Mouse (Mus musculus): ENCODE measurements at regions not wholly inside any gene's neighbourhood (a gene's known extent, or its start where the extent isn't known, plus 50 kb on each side); places are given as distances from the start of the nearest gene placed in this dataset.

- DNase-seq: no peak
Observed at GRCm38 (mm10) chr13:92911660-92912284, 67.2 kb downstream of the Mtx3 start.

- no peak for DNase-seq
Observed at GRCm38 (mm10) chr13:92912661-92913060, 68.1 kb downstream of the Mtx3 start.

- DNase-seq: peak; percentile 44
Observed at GRCm38 (mm10) chr13:92914631-92915030, 70.1 kb downstream of the Mtx3 start.

GRCm38 (mm10) chr13:92915221-92915839, 70.8 kb downstream of the Mtx3 start:
- DNase-seq: peak; percentile 93

GRCm38 (mm10) chr13:92915948-92916710, 71.6 kb downstream of the Mtx3 start:
- peak; percentile 34 for DNase-seq

- no peak for DNase-seq
Observed at GRCm38 (mm10) chr13:92919882-92920281, 75.3 kb downstream of the Mtx3 start.

- no peak for DNase-seq
Observed at GRCm38 (mm10) chr13:92921936-92922335, 77.4 kb downstream of the Mtx3 start.

GRCm38 (mm10) chr13:92923496-92923895, 78.9 kb downstream of the Mtx3 start:
- no peak for DNase-seq

- no peak for DNase-seq
Observed at GRCm38 (mm10) chr13:92924021-92924420, 79.5 kb downstream of the Mtx3 start.

GRCm38 (mm10) chr13:92925196-92925595, 80.6 kb downstream of the Mtx3 start:
- DNase-seq: no peak

GRCm38 (mm10) chr13:92928551-92928950, 84.0 kb downstream of the Mtx3 start:
- DNase-seq: no peak

- DNase-seq: no peak
Observed at GRCm38 (mm10) chr13:92931696-92932095, 87.1 kb downstream of the Mtx3 start.

GRCm38 (mm10) chr13:92939032-92939431, 94.5 kb downstream of the Mtx3 start:
- no peak for DNase-seq

GRCm38 (mm10) chr13:92940610-92941009, 96.0 kb downstream of the Mtx3 start:
- DNase-seq: no peak

- no peak for DNase-seq
Observed at GRCm38 (mm10) chr13:92948560-92948959, 104.0 kb downstream of the Mtx3 start.

GRCm38 (mm10) chr13:92960031-92960430, 115.5 kb downstream of the Mtx3 start:
- DNase-seq: no peak

- DNase-seq: no peak
Observed at GRCm38 (mm10) chr13:92962625-92963024, 118.1 kb downstream of the Mtx3 start.

- no peak for DNase-seq
Observed at GRCm38 (mm10) chr13:92963351-92963895, 118.9 kb downstream of the Mtx3 start.

GRCm38 (mm10) chr13:92964213-92964743, 119.7 kb downstream of the Mtx3 start:
- DNase-seq: no peak

GRCm38 (mm10) chr13:92967025-92967610, 122.6 kb downstream of the Mtx3 start:
- DNase-seq: no peak

GRCm38 (mm10) chr13:92969579-92969978, 125.0 kb downstream of the Mtx3 start:
- DNase-seq: no peak

GRCm38 (mm10) chr13:92972891-92973290, 128.3 kb downstream of the Mtx3 start:
- no peak for DNase-seq

GRCm38 (mm10) chr13:92973791-92974190, 129.2 kb downstream of the Mtx3 start:
- DNase-seq: no peak
